ENCODE assay signal across 8 mouse cellular contexts in the genomic region with DNA sequence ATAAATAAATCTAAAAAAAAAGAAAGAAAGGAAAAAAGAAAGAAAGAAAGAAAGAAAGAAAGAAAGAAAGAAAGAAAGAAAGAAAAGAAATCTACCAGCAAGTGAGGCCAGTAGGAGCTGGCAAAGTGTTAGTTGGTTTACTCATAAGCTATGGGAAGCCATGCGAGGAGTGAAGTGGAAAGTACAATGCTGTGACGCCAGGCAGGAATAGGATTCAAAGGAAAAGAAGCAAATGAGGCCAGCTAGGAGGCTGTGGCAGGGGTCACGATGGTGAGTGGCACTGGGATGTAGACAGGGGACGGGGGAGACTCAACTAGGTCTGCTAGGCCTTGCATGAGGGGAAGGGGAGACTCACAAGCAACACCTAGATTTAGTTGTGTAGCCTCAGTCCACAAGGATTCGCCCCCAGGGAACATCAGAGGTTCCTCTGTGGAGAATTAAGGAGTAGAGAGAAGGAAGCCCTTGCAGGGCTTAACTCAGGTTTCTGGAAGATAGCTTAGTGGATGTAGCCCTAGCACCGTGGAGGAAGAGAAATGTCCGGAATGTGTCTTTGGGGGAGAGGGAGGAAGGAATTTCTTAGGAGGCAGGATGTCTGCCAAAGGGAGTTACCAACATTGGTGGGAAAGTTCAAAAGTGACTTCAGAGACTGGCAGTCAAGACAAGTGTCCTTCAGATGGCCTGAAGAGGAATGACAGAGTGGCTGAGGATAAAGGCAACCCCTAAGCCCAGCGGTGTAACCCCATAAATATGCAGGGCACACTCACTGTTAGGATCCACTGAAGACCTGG. TPM values are rescaled to one million over a fixed set of nuclear protein-coding genes. Genes with fewer than 3 reads are reported as not detected.
DNase-seq lines count a peak whose midpoint lies in the region; ATAC-seq lines count a peak whose summit lies in the region.

A gene (plus strand): TSS at position 210 of the 788 bp plus-strand sequence.

- no peaks in the 10 kb centered on the region for H3K27me3 ChIP-seq in neural tube, embryonic 11.5 days (ENCODE audit: control insufficient read depth, insufficient read depth, low read length)
- peaks cover 19% of the 10 kb centered on the region for H3K27me3 ChIP-seq in forebrain, embryonic 13.5 days
- H3K27me3 ChIP-seq in hindbrain, embryonic 11.5 days (ENCODE audit: control insufficient read depth, insufficient read depth, low read length), result peaks cover 4% of the 10 kb centered on the region

- H3K4me1 ChIP-seq in neural tube, embryonic 11.5 days (ENCODE audit: control insufficient read depth, insufficient read depth, low read length), result peaks cover 7% of the 10 kb centered on the region; the same call in 1 of the 2 replicates
- H3K4me1 ChIP-seq in forebrain, embryonic 13.5 days, result peaks cover 33% of the 10 kb centered on the region
- no peaks in the 10 kb centered on the region; the same call in 1 of the 2 replicates for H3K4me1 ChIP-seq in hindbrain, embryonic 11.5 days (replicated peaks; ENCODE audit: control insufficient read depth, insufficient read depth, low read length)

- intact Hi-C loops in left cerebral cortex, postnatal 10 days (cut with DNase I), result no loop called here

- no peak within 1 kb of the TSS for H3K9ac ChIP-seq in neural tube, embryonic 11.5 days (ENCODE audit: low read length)
- H3K9ac ChIP-seq in forebrain, embryonic 13.5 days, result no peak within 1 kb of the TSS
- no peak within 1 kb of the TSS for H3K9ac ChIP-seq in hindbrain, embryonic 11.5 days (ENCODE audit: low read depth, low read length)

- no peaks in the 10 kb centered on the region for H3K36me3 ChIP-seq in neural tube, embryonic 11.5 days (ENCODE audit: control insufficient read depth, insufficient read depth, low read length)
- no peaks in the 10 kb centered on the region for H3K36me3 ChIP-seq in forebrain, embryonic 13.5 days (ENCODE audit: poor library complexity, severe bottlenecking)
- H3K36me3 ChIP-seq in hindbrain, embryonic 11.5 days (ENCODE audit: control insufficient read depth, insufficient read depth, low read length), result no peaks in the 10 kb centered on the region

- no peak within 1 kb of the TSS for H3K4me2 ChIP-seq in neural tube, embryonic 11.5 days (ENCODE audit: low read depth)
- H3K4me2 ChIP-seq in forebrain, embryonic 13.5 days, result no peak within 1 kb of the TSS
- no peak within 1 kb of the TSS for H3K4me2 ChIP-seq in hindbrain, embryonic 11.5 days (replicated peaks; ENCODE audit: low read depth, low read length)

- ATAC-seq in neural tube, embryonic 11.5 days (ENCODE audit: insufficient read depth, low FRiP score, low TSS enrichment), result no peak
- ATAC-seq in forebrain, embryonic 13.5 days, result no peak
- no peak for ATAC-seq in hindbrain, embryonic 11.5 days (ENCODE audit: low FRiP score)
- no peak for ATAC-seq in megakaryocyte-erythroid progenitor cell, adult 5-6 weeks (replicated peaks; ENCODE audit: low FRiP score, low TSS enrichment, poor library complexity, severe bottlenecking)

- H3K27ac ChIP-seq in neural tube, embryonic 11.5 days (ENCODE audit: low read depth, low read length), result no peak within 1 kb of the TSS
- no peak within 1 kb of the TSS for H3K27ac ChIP-seq in forebrain, embryonic 13.5 days
- H3K27ac ChIP-seq in hindbrain, embryonic 11.5 days (ENCODE audit: low read depth, low read length), result no peak within 1 kb of the TSS

- 75% methylated on average over 8 of the region's 8 CpGs for whole genome bisulfite sequencing in neural tube, embryonic 11.5 days
- 78% methylated on average over 8 of the region's 8 CpGs for WGBS in forebrain, embryonic 13.5 days
- 74% methylated on average over 8 of the region's 8 CpGs for WGBS in hindbrain, embryonic 11.5 days

- no peak within 1 kb of the TSS for H3K4me3 ChIP-seq in neural tube, embryonic 11.5 days (ENCODE audit: low read depth, low read length)
- no peak within 1 kb of the TSS for H3K4me3 ChIP-seq in forebrain, embryonic 13.5 days
- no peak within 1 kb of the TSS for H3K4me3 ChIP-seq in hindbrain, embryonic 11.5 days (ENCODE audit: low read depth, low read length)

- no peak for DNase-seq in neural tube, embryonic 11.5 days (ENCODE audit: low spot score)
- no peak for DNase-seq in neural tube, embryonic 10.5 days (ENCODE audit: extremely low spot score, low spot score)
- DNase-seq in hindbrain, embryonic 11.5 days (ENCODE audit: low spot score), result no peak
- no peak for DNase-seq in left cerebral cortex, postnatal 10 days (ENCODE audit: extremely low spot score in 1 of 2, low spot score in 2 of 2)
- DNase-seq in embryo, embryonic 10.5 days (ENCODE audit: low spot score), result no peak
- no peak for DNase-seq in yolk sac, embryonic 10.5 days (ENCODE audit: low spot score)

- no peaks in the 10 kb centered on the region for H3K9me3 ChIP-seq in neural tube, embryonic 11.5 days (ENCODE audit: control insufficient read depth, low read length)
- H3K9me3 ChIP-seq in forebrain, embryonic 13.5 days (replicated peaks), result no peaks in the 10 kb centered on the region
- H3K9me3 ChIP-seq in hindbrain, embryonic 11.5 days (ENCODE audit: control insufficient read depth, low read length), result no peaks in the 10 kb centered on the region

RNA-seq across cellular contexts. Expression of the gene that starts here (rescaled TPM):
- 29.2 and 29.3 TPM in 2 replicates for polyA plus RNA-seq in neural tube, embryonic 11.5 days (2014; fragmentation: Nextera tagmentation; extraction: Ambion mirVana)
- polyA plus RNA-seq in forebrain, embryonic 13.5 days (2015; fragmentation: Nextera tagmentation; extraction: Ambion mirVana), result 44.1 and 45.2 TPM in 2 replicates
- polyA plus RNA-seq in hindbrain, embryonic 11.5 days (2014; fragmentation: Nextera tagmentation; extraction: Ambion mirVana), result 28.1 and 28.4 TPM in 2 replicates
- 100 to 1,000 TPM; 122 to 127 TPM for total RNA-seq in left cerebral cortex, postnatal 10 days (2021)
- 91.5 and 112 TPM in 2 replicates for total RNA-seq in megakaryocyte-erythroid progenitor cell, adult 5-6 weeks (2014; fragmentation: Nextera tagmentation)
- 53.7 and 72.6 TPM in 2 replicates for total RNA-seq in megakaryocyte-erythroid progenitor cell, adult 5-6 weeks (2017)
